Mouse (Mus musculus) thymus, postnatal 36 days (tissue): Measurements from ENCODE around the gene Nphp3.
A peak's percentile ranks its signal among the peaks of the same experiment; 100 is the strongest.

Experiments used
- DNase-seq, 2 experiments: peaks; one replicate each; pipeline ENCODE4 v3.0.0; 2022; ENCODE audit warnings: mixed read lengths in 2 of 2

Gene Nphp3

DNA sequence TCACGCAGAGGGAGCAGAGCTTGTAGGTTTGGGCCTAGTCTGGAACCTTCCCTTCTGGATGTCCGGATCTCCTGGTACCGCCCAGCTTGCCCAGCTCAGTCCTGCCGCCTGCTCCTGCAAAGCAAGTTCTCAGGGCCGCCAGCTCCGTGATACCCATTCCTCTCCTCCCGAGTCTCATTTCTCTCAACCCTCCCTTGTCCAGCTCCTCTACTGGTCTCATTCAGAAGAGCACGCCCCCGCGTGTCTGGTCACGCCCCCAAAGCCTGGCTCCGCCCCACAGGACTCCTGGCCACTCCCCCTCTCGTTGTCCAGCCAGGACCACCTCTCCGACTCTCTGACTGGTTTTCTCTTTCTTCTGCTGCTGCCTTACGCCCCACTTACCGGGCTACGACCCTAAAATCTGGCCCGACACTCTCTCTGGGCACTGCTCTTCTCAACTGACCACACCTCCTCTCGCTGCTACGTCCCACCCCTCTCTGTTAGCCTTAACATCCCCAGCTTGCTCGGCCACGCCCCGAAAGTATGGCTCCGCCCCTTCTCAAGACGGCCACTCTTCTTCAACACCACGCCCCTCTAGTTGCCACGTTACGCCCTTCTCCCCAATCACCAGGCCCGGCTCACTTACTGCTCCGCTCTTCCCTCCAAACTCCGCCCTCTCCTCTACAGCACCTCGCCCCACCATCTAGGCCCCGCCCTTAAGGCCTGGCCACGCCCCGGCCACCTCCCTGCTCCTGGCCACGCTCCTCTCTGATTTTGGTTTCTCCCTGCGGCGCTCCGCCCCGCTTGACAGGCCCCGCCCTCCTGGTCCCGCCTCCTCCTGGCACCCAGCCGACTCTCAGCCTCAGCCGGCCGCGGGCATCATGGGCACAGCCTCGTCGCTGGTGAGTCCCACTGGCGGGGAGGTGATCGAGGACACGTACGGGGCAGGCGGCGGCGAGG lies at the start of gene Nphp3:
TSS of gene Nphp3 (plus strand) at position 624 of the 939 bp plus-strand sequence.
- DNase-seq, result peak; percentile 95 to 96

GRCm38 (mm10) chr9:103958722-103959121 lies 43.6 kb upstream of the Nphp3 start:
- no peak for DNase-seq

DNA sequence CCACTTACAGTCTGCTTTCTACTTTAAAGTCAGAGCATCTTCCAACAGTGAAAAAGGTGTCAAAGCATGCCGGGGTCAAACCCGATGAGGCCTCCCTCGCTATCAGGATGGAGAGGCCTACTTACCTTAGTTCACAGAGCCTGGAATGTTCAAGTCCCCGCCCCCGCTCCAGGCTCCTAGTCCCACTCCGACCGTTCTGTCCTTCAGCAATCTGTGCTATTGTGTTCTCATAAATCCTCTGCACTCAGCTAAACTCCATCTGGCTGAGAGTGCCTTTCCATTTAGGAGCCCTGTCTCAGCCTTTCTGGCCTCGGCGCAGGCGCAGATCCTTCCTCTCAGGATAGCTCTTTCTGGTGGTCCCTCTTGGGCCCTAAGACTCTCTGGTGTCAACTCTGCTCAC lies 42.4 kb upstream of the Nphp3 start:
- DNase-seq, result no peak

- DNase-seq, result no peak
These were observed 5.8 kb upstream of the Nphp3 start for GRCm38 (mm10) chr9:103996496-103996895.

- DNase-seq, result no peak
These were observed 1.7 kb upstream of the Nphp3 start for GRCm38 (mm10) chr9:104000601-104001000.

GRCm38 (mm10) chr9:104002913-104003330 lies 578 bp downstream of the Nphp3 start:
- DNase-seq, result peak; percentile 64 to 69

GRCm38 (mm10) chr9:104014526-104014925 lies 12.2 kb downstream of the Nphp3 start:
- no peak for DNase-seq

DNA sequence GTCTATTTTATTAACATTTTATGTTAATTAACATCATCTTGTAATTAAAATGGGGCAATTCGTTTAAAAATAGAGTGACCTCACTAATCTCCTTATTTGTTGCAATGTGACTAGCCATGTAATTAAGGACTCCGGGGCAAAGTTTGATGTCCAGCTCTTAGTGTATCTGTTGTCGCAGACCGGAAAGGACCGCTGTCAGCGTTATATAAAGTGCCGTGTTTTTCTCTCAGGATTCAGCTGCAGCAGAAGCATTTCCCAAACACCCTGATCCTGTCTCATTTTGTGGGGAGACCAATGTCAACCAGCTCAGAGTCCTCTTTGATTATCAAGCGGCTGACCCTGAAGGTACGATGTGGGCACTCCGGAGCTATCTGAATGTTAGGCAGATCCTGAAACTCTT lies 18.7 kb downstream of the Nphp3 start:
- DNase-seq, result no peak

DNA sequence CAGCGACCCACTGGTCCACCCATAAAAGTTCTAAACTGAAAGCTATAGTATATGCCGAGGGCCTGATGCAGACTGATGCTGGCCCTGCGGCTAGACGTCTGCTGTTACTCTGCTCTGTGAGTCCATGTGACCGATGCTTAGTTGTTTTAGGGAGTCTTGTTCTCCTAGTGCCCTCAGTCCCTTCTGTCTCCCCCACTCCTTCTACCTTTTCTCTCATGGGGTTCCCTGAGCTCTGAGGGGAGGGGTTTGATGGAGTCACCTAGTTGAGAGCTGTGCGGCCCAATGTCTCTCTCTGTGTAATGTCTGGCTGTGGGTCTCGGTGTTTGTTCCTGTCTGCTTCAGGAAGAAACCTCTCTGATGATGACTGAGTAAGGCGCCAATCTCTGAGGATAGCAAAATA lies 24.8 kb downstream of the Nphp3 start:
- no peak for DNase-seq

- no peak for DNase-seq
These were observed 27.5 kb downstream of the Nphp3 start for GRCm38 (mm10) chr9:104029861-104030260.

DNA sequence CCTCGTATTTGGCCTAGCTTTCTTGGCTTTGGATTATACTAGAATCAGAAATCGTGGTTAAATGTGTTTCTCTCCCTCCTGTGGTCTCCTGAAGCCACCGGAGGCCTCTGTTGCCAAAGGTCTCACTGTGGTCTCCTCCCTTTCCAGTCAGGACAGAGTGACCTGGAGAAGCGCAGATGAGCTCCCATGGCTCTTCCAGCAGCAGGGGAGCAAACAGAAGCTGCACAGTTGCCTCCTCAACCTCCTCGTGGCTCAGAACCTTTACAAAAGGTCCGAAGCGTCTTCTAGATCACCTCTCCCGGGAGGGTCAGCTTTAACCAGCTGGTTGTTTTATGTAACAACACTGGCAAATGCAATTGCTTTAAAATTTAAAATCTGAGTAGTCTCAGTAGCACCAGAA lies 31.9 kb downstream of the Nphp3 start:
- DNase-seq, result no peak

GRCm38 (mm10) chr9:104034718-104035117 lies 32.4 kb downstream of the Nphp3 start:
- DNase-seq, result no peak

DNA sequence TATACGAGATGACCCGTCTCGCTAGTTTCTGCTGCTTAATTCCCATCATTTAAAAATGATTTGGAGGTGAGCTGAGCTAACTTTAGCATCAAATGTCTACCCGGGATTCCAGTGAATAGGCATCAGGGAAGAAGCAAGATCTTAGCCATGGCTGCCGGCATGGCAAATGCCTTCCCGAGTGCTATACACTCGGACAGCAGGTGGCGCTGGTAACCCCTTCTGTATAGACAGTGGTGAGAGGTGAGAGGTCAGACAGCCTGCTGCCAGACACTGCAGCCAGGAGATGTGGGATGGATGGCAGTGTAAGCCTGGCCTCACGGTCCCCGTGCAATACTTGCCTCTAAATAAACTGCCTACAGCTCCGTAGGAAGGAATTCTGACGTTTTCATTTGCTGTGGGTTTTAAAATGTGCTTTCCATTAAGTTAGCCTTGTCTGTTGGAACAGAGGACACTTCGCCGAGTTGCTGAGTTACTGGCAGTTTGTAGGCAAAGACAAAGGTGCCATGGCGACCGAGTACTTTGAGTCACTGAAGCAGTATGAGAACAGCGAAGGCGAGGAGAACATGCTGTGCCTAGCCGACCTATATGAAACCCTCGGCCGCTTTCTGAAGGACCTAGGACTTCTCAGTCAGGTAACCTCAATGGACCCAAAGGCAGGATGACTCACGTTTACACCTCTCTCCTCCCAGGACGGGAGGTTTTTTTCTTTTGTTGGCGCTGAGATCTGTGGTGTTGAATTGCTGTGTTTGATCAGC lies 33.1 kb downstream of the Nphp3 start:
- peak; percentile 66 to 72 for DNase-seq

- no peak for DNase-seq
These were observed 35.9 kb downstream of the Nphp3 start for GRCm38 (mm10) chr9:104038266-104038665.

- no peak for DNase-seq
These were observed 36.8 kb downstream of the Nphp3 start for GRCm38 (mm10) chr9:104039031-104039695.

DNA sequence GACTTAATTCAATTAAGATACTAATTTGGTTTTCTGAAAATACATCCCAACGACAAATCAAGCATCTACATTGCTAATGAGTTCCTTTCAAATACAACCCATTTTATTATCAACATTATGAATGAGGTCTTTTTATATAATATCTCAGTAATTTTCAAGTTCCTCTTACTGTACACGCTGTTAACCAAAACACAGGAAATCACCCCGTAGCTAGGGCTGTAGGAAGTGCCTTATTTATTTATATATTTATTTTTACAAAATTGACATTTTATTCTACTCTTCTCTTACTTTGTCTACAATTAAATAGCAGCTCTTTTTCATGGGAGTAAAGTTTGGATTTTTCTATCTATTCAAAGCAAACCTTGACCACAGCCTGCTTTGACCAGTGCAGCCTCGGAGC lies 37.4 kb downstream of the Nphp3 start:
- DNase-seq, result no peak

DNA sequence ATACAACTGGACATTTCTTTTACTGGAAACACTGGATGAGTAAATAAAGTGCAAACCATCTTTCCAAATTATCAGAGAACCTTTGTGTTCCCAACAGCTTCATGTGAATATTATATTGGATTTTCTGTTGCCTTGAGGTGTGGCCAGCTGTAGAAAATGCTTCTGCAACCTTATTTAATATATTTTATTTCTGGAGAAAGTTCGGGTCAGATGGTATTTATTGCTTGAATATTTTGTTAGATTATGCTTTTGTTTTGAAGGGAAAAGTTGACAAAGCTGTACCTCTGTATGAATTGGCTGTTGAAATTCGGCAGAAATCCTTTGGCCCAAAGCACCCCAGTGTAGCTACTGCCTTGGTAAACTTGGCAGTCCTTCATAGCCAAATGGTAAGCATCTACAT lies 38.0 kb downstream of the Nphp3 start, which contains the start of gene Gm28305:
TSS of gene Gm28305 (plus strand) at position 301 of the 400 bp plus-strand sequence.
- DNase-seq, result no peak

DNA sequence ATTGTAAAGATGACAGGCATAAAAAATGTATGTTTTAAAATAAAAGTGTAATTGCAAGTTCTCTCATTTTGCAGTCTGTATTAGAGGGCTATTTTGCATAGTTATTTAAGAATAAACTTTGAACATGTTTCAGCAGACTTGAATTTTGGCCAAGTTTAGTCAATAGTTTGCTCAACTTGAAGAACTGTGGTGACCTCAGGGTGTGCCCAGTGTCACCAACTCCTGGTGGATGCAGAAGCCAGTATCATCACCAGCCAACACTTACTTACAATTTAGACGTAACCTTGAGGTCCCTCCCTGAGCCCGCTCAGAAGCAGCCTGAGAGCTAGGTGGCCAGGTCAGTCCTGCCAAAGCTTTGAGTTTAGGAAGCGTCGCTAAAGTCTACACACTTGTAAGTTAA lies 41.3 kb downstream of the Nphp3 start:
- no peak for DNase-seq

DNA sequence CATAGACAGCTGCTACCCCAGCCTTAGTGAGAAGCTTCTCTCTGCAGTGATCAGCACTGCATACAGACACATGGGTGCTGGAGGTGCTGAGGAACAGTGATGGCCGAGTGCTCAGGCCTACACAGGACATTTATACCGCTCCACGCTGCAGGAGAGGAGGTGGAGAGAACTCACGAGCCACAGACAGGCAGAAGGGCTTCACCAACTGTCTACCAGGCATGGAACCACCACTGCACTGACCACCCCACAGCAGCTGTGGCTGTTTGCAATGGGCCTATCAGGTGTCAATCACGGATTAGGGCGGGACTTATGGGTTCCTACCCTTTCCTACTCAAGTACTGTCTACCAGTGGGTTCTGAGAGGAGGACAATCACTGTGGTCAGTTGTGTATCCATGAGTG lies 48.7 kb downstream of the Nphp3 start:
- no peak for DNase-seq

GRCm38 (mm10) chr9:104062430-104063243 lies 60.3 kb downstream of the Nphp3 start, which contains the start of gene Uba5:
TSS of gene Uba5 (minus strand) at chr9:104063134.
- peak; percentile 71 to 76 for DNase-seq

DNA sequence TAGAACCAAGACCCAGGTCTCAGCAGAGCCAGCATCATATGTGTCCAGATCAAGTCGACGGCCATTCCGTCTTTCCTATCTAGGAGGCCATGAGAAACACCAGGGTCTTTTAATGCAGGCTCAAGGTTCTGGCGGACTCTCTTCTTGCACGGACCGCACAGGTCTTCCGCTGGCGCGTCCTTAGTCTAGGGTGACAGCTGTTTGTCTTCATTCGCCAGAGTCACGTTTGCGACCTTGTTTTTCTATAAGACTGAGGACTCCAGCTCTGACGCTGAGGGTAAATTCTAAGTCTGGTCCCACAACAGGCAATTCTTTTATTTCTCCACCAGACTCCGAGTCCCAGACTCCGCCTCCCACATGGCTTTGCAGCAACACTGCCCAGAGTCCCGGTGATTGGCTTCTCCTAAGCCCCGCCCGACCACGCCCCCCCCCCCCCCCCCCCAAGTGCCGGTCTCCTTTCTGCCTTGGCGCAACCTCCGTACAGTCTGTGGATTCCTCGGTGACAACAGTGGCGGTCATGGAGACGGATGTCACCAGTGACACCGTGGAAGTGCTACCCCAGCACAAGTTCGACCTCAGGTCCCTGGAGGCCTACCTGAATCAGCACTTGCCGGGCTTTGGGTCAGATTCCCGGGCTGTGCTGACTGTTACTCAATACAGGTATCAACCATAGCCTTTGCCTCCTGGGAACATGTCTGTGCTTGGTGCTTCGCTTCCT lies 61.1 kb downstream of the Nphp3 start, which contains the start of gene Acad11:
TSS of gene Acad11 (plus strand) at position 134 of the 718 bp plus-strand sequence.
- DNase-seq, result peak; percentile 81 to 85
